ENCODE assay signal across 26 mouse cellular contexts in the genomic region with DNA sequence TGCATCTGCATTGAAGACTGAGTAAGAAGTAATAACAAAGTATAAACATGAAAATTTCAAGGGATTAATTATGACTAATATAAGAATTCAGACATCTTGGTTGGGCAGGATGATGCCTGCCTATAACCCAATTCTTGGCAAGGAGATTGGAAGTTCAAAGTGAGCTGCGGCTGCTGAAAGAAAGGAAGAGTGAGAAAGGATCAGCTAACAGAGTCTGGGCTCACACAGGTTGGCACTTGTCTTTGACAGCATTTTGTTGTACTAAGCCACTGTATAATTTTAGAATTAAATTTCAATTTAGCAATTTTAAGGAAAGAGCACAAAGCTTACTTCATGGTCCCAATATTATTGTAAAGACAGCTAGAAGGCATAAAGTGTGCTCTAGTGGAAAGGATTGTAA.
"Had no signal": no experiment of that assay in that cellular context is flagged by ENCODE, and none has a peak within 500 bp of the region (broad histone marks: within the 10 kb centered on the region; RNA-seq: fewer than 3 reads in every experiment).

No protein-coding gene starts in this region.

- H3K36me3 ChIP-seq: embryonic facial prominence, embryonic 12.5 days; forebrain, embryonic 15.5 days had no signal

- H3K4me3 ChIP-seq: embryonic facial prominence, embryonic 12.5 days; embryonic facial prominence, embryonic 13.5 days; embryonic facial prominence, embryonic 15.5 days; erythroblast, embryonic 14.5 days; forebrain, embryonic 10.5 days; forebrain, embryonic 12.5 days; forebrain, embryonic 13.5 days; forebrain, embryonic 15.5 days; gastrocnemius, adult 2 months; heart, adult 2 months; heart, embryonic 10.5 days had no signal

- H3K27me3 ChIP-seq: embryonic facial prominence, embryonic 12.5 days; embryonic facial prominence, embryonic 13.5 days; embryonic facial prominence, embryonic 15.5 days; forebrain, embryonic 12.5 days; forebrain, embryonic 13.5 days; forebrain, embryonic 15.5 days had no signal

- H3K9ac ChIP-seq: embryonic facial prominence, embryonic 12.5 days; embryonic facial prominence, embryonic 13.5 days; embryonic facial prominence, embryonic 15.5 days; forebrain, embryonic 12.5 days; forebrain, embryonic 13.5 days; forebrain, embryonic 15.5 days; forebrain, postnatal 0 days had no signal

- H3K9me3 ChIP-seq: embryonic facial prominence, embryonic 12.5 days; embryonic facial prominence, embryonic 13.5 days; embryonic facial prominence, embryonic 15.5 days; forebrain, embryonic 10.5 days; forebrain, embryonic 12.5 days; forebrain, embryonic 13.5 days; forebrain, embryonic 15.5 days; heart, embryonic 10.5 days had no signal

- ATAC-seq: forebrain, embryonic 13.5 days; forebrain, embryonic 15.5 days; forebrain, embryonic 16.5 days; forebrain, postnatal 0 days had no signal

- H3K4me2 ChIP-seq: embryonic facial prominence, embryonic 12.5 days; embryonic facial prominence, embryonic 13.5 days; embryonic facial prominence, embryonic 15.5 days; forebrain, embryonic 12.5 days; forebrain, embryonic 13.5 days; forebrain, embryonic 15.5 days had no signal

- DNase-seq: cerebellum, adult 8-10 months; cerebellum, adult 9-10 months; cerebellum, adult 9-11 months; cerebellum, postnatal 10 days; cerebellum, postnatal 14 days; cerebellum, postnatal 25 days; cerebellum, postnatal 36 days; embryo, embryonic 11 days; gastrocnemius, adult 2 months; gastrocnemius, postnatal 10 days; gastrocnemius, postnatal 14 days; gastrocnemius, postnatal 25 days; gastrocnemius, postnatal 36 days; heart, adult 18-20 months; heart, adult 2 months had no signal

- H3K27ac ChIP-seq: embryonic facial prominence, embryonic 12.5 days; embryonic facial prominence, embryonic 13.5 days; embryonic facial prominence, embryonic 15.5 days; forebrain, embryonic 10.5 days; forebrain, embryonic 12.5 days; forebrain, embryonic 13.5 days; forebrain, embryonic 15.5 days; gastrocnemius, adult 2 months; heart, adult 2 months; heart, embryonic 10.5 days had no signal

- H3K4me1 ChIP-seq: embryonic facial prominence, embryonic 12.5 days had no signal
